Mouse (Mus musculus) liver, adult (tissue): Measurements from ENCODE around the gene Thoc5.

Source experiments
- GATA4 ChIP-seq: IDR thresholded peaks from 2 replicates; pipeline ENCODE4 v1.6.1; 2014; ENCODE audit warnings: mild to moderate bottlenecking, low read length; ENCODE audit not compliant: insufficient replicate concordance

The Thoc5 gene

DNA sequence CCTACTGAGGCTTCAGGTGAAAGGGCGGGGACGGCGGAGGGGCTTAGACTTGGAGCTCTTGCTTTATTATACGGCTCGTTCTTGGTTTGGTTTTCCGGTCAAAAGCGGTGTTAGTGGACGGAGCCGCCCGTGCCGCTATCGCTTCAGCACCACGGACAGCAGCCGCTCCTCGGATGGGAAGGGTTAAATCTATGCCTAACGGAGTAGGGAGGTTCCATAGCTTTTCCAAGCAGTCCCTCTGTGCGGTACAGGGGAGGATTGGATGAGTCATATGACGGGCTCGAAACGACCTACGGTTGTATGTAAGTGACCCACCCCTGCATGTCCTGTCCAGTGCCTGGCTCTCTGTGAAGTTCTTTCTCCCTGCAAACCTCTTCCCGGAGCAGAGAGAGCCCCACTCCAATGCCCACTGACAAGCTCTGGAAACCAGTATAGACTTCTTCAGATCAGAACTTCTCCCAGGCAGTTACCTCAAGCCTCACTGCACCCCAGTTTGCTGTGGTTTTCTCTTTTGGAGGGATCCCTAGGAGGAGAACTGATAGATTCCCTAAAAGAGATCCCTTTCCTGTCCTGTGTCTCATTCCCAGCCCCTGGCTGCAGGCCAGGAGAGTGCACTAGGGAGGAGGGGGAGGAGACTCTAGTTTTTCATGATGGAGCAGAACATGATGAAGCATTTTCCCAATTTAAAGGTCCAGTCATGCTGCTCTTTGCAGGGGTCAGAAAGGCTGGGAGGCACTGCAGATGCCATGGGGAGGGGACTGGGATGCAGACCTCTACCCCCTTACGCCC lies 54.3 kb downstream of the Thoc5 start:
- 0 out of 2 replicates have a peak, but pooled peaks have one; percentile 17 for TF ChIP-seq GATA4

DNA sequence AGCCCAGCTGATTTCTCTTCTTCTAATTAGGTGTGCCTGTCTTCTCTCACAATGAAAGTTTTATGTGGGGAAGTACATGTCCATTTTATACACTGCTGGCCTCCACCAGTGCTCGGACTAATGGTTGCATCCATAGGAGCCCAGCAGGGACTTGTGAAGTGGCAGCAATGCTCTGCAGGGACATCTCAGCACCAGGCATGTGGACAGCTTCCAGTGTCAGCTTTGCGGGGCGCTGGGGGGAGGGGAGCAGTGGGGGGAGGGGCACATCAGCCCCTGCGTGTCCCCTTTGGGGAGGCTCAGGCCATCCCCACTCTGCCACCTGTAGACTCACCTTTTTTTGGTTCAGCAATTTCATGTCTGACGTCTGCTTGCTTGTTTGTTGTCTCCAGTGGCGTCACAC lies 58.3 kb downstream of the Thoc5 start:
- no peak for TF ChIP-seq GATA4

DNA sequence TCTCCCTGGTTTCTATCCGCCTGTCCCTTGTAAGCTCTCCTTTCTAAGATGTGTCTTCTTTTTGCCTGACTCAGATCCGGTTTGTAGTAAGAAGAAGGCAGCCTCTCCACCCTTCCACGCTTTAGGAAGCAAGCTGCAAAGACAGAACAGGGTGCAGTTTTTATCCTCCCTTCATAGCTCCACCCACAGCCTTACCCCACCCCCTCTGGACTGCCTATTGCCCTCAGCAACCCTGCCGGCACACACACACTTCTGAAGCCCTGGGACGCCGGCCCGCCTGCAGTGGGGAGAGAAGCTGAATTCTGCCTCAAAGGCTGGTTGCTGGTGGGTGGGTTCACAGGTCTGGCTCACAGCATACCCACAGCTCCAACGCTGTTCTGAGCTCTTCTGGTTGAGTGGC lies 58.8 kb downstream of the Thoc5 start:
- TF ChIP-seq GATA4, result no peak

DNA sequence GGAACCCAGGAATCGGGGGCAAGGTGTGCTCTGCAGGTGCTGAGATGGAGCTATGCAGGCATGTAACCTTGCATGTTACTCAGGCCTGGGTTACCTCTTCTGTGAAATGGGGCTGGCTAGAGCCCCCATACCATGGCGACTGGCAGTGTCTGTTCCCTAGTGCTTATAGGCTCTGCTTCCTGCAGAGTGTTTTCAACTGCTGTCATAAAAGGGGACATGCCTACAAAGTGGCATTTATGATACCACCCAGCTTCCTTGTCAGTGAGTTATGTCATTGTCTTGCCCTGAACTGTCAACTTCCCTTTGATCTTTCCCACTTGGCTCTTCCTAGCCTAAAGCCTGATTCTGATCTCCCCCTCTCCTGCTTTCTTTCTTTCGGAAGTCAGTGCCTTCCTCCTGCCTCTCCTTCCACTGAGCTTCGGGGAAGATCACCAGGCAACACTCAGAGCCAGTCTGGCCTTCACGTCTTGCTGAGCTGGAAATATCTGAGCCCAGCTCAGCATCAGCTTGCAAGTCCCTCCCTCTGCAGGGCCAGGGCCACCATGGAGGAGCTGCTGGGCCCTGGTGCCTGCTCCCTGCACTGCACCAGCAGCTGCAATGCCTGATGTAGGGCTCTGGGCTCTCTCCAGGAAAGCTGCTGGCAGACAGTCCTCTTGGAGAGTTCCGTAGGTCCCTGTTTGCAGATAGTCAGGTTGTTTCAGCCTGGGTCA lies 68.1 kb downstream of the Thoc5 start:
- TF ChIP-seq GATA4, result no peak

DNA sequence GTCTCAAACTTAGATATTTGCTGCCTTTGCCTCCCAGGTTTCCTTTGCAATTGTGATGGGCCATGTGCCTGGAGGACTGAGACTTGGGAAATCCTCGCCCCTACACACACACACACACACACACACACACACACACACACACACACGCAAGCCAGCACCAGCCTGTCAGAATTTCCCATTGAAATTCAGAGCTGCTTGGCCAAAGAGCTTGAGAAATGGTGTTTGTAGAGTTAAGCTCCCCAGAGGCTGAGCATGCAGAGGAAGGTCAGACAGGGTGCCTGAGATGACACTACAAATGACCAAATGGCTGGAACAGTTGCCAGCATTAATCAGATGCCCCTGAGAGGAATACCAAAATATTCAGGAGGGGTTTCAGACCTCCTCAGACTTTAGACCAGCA lies 71.2 kb downstream of the Thoc5 start:
- no peak for TF ChIP-seq GATA4

DNA sequence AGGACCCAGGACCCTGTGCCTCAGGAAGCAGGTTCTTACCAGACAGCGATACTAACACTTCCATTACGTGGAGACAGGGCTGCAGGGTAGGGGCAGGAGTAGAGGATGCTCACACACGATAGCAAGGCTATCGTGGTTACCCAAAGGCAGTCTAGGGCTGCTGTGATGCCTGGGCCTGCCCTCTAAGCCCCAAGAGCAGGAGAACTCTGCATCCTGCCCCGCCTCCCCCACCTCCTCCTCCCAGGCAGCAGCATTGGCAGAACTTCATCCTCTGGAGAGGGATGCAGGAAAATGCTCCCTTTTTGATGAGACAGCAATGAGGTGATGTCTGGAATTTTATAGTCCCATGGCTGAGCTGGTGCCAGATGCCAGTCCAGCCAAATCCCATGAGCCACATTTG lies 71.8 kb downstream of the Thoc5 start:
- TF ChIP-seq GATA4, result no peak

DNA sequence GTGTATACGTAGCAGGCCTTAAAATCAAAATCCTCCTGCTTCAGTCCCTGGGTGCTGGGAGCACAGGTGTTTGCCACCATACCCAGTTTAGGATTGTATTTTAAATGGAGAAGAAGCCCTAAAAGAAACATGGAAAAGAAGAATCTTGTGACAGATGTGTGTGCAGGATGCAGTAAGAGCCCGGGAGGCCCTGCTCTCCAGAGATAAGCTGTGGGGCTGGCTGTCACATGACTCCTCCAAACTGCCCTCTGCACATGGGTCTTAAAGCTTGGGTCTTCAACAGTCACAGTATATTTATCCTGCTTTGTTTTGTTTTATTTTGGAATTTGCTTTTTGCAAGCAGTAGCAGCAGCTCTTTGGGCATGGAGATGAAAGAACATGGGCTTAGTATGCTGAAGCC lies 72.4 kb downstream of the Thoc5 start:
- TF ChIP-seq GATA4, result no peak

DNA sequence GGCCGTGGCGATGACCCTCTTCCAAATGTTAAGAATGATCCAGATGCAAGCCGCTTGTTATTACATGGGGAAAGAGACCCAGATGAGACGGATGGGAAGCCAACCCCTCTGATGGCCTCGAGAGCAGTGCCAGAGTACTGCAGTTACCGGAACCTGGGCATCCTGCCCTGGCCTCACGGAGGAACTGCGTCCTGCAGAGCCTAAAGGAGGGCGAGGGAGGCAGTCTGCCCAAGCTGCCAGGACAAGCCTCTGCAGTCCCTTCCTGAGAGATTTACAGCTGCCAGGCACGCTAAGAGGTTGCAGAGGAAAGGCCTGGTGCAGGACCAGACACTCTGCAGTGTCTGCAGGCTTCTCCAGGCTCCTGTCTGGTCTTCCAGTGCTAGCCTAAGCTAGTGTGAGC lies 73.3 kb downstream of the Thoc5 start:
- TF ChIP-seq GATA4, result no peak

DNA sequence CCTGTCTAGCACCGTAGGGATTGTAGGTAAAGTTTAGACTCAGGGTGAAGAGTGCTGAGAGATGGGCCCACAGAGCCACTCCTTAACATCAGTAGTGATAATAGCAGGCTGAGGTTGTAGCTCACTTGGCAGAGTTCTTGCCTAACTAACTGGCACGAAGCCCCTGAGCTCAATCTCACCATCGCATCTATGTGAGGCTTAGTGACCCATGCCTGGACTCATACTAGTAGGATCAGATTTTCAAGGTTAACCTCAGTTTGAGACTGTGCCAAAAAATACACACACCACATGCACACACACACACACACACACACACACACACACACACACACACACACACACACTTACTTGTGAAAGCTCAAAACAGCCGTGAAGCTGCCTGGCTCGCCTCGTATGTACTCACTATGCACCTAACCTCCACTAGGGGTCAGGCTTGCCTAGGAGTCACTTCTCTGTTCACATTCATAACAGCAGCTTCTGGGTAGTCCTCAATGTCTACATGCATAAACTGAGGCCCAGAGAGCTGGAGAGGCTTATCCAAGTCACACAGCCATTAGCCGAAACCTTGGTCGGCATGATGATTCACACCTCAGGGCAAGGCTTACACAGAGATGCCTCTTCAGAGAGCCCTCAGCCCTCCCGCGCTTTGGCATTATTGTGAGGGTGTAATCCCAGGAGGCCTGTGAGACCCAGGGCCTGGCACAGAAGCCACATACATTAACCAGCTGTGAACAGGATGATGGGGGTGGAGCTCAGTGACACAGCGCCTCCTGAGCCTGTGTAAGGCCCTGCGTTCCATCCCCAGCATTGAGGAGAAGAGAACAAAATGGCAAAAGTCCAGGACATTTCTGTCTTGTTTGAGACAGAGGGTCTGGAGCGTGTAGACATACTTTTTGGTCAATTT lies 78.1 kb downstream of the Thoc5 start:
- no peak for TF ChIP-seq GATA4

DNA sequence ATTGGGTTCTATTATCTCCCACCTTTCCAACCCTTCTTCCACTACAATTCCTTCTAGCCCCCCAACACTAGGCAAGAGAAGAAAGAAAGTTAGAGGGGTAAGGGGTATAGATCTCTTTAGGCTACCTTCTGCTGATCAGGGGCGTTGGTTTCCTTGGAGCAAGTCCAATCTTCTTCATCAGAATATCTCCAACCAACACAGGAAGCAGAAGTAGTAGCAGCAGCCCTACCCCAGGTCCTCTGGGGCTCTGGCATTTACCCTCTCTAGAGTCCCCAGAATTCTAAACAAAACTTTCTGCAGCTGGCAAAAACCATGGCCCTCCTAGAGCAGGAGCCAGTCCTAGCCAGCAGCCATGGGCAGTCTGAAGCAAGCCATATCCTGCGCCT lies 78.7 kb downstream of the Thoc5 start:
- TF ChIP-seq GATA4, result no peak

DNA sequence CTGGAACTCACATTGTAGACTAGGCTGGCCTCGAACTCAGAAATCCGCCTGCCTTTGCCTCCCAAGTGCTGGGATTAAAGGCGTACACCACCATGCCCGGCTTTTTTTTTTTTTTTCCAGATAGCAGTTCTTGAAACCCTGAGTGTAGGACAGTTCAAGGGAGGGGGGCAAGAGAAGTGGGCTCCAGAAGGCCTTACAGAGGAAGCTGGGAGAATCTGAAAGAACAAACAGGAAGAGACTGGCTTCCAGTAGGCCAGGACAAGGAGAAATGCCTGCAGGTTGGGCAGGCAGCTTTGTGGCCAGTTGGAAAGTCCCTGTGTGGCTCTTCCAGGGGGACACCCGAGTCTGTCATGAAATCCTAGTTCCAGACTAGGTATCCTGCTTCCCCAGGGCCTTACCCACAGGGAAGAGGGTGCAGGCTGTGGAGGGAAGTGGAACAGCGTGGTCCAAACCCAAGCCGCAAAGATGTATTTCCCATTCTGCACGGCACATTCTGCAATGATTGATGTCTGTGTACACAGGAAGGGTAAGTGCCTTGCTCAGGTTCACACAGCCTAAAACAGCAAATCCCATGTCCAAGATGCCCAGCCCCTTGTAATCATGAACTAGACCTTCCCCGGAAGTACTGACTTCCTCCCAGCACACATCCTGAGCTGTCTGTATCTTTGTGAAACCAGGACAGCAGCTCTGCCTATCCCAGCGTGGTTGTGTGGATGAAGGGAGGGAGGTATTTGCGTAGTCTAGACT lies 79.4 kb downstream of the Thoc5 start:
- peak; percentile 72; the same call in 1 of the 2 replicates for TF ChIP-seq GATA4

DNA sequence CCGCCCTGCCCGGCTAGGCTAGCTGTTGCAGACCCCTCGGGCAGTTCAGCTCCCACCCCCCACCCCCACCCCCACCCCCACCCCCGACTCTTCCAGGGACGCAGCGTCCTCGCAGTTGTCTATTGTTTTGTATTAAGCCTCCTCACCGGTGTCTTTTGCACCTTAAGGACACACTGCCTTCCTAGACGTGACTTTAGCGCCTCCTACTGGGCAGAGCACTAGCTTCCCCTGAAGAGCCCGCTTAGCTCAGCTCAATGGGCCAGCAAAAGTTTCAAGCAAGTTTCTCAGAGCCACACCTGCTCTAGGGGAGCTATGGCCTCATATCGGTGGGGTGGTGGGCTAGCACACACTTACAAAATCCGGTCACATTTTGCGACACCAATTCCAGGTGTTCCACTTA lies 80.5 kb downstream of the Thoc5 start:
- TF ChIP-seq GATA4, result no peak
